Mouse (Mus musculus) cortical plate, adult 2 months (tissue): ENCODE measurements at regions not wholly inside any gene's neighbourhood (a gene's known extent, or its start where the extent isn't known, plus 50 kb on each side); places are given as distances from the start of the nearest gene placed in this dataset.

Experiments used
- CTCF ChIP-seq: fragments of 200-500 bp; IDR thresholded peaks from 2 replicates; pipeline ENCODE4 v1.5.1; 2011; ENCODE audit warnings: mild to moderate bottlenecking, control low read depth, low read length; ENCODE audit not compliant: insufficient read depth; ENCODE audit errors: extremely low read depth
- POLR2A ChIP-seq: fragments of 200-500 bp; IDR thresholded peaks from 2 replicates; pipeline ENCODE4 v1.6.1; 2011; ENCODE audit warnings: mild to moderate bottlenecking, low read length, control low read depth; ENCODE audit not compliant: insufficient read depth; ENCODE audit errors: extremely low read depth

- no peak for TF ChIP-seq CTCF
- TF ChIP-seq POLR2A, result no peak
These were observed 67.4 kb upstream of the Ccdc39 start for GRCm38 (mm10) chr3:33911559-33911958.
